Mouse (Mus musculus): ENCODE results near the gene 4930412O13Rik. TPM values are rescaled to one million over a fixed set of nuclear protein-coding genes. Genes with fewer than 3 reads are reported as not detected.
A peak's percentile ranks its signal among the peaks of the same experiment; 100 is the strongest.

4930412O13Rik gene
- polyA plus RNA-seq, 1 experiment from 2014 or later: 3.7 TPM

DNA sequence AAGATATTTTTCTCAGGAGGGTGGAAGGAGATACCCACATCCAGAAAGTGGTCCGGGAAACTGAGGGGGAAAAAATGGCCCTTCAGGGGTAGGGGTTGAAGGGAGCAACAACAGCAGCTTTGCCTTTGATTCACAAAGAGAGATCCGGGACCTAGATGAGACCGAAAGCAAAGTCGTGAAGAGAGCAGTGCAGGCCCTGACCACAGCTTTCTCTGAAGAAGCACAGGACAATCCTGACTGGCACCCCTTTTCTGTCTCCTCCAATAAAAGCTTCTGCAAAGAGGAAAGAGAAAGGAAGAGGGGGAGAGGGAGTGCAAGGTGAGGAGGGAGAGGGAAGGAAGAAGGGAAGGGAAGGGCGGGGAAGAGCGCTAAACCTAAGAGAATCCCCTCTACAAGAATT is 9.3 kb upstream of the 4930412O13Rik start:
- WGBS: 36% methylated on average over 6 of the region's 6 CpGs
- no peaks in the 10 kb centered on the region for H3K4me1 ChIP-seq (ENCODE audit: control insufficient read depth, insufficient read depth, low read length)
- peak overlapping the region; percentile 45 for H3K4me2 ChIP-seq (replicated peaks; ENCODE audit: low read depth, low read length)
- no peaks in the 10 kb centered on the region for H3K9me3 ChIP-seq (ENCODE audit: control insufficient read depth, low read length)
- peaks cover 65% of the 10 kb centered on the region for H3K27me3 ChIP-seq (ENCODE audit: control insufficient read depth, insufficient read depth, low read length)
- ATAC-seq (ENCODE audit: low FRiP score, low TSS enrichment): no peak
- peaks cover 8% of the 10 kb centered on the region; the same call in 1 of the 2 replicates for H3K36me3 ChIP-seq (ENCODE audit: control insufficient read depth, insufficient read depth, low read length)
- H3K9ac ChIP-seq (ENCODE audit: low read depth, low read length): peak overlapping the region; percentile 64
- H3K4me3 ChIP-seq (ENCODE audit: low read length): peak overlapping the region; percentile 42
- peak overlapping the region; percentile 73; the same call in 1 of the 2 replicates for H3K27ac ChIP-seq (ENCODE audit: low read depth, low read length)

DNA sequence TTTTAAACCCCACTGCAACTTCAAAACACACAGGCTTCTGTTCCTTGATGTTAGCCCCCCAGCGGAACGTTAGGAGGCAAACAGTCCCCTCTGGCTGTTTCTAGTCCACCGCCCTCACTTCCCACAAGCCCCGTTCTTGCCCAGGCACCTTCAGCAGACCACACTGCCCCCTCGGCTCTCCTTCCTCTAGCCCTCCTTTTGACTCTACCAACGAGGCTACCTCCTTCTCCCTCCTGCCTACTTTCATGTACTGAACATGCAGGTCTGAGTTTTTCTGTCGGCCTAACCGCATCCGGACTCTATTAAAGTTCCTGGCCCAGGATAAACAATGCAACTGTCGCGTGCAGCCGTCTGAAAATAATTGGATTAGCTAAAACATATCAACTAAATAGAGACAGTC is 8.4 kb upstream of the 4930412O13Rik start:
- H3K4me3 ChIP-seq (ENCODE audit: low read length): peak overlapping the region; percentile 42
- ATAC-seq (ENCODE audit: low FRiP score, low TSS enrichment): no peak

DNA sequence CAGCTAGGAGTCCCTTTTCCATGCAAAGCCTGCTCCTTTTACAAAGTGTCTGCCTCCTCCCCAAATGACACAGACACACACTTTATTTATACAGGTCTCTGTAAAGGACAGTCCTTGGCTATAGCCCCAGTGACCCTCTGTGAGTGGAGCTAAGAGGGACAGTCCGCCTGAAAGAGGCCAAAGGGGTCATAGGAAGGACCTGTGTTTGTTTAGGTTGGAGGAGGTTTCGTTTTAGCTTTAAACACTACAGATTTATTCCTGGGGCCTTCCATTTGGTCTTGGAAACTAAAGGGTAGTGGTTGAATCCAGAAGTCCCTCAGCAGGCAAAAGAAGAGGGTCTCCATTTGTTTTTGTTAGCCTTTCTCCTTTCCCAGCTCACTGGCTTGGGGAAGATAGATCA is 7.3 kb upstream of the 4930412O13Rik start:
- peaks cover 74% of the 10 kb centered on the region for H3K27me3 ChIP-seq (ENCODE audit: control insufficient read depth, insufficient read depth, low read length)
- no peak for ATAC-seq (ENCODE audit: low FRiP score, low TSS enrichment)
- peak overlapping the region; percentile 64 for H3K9ac ChIP-seq (ENCODE audit: low read depth, low read length)
- peaks cover 8% of the 10 kb centered on the region; the same call in 1 of the 2 replicates for H3K36me3 ChIP-seq (ENCODE audit: control insufficient read depth, insufficient read depth, low read length)
- 0 out of 2 replicates have a peak, but pooled peaks cover 4% of the 10 kb centered on the region for H3K4me1 ChIP-seq (ENCODE audit: control insufficient read depth, insufficient read depth, low read length)
- no peaks in the 10 kb centered on the region for H3K9me3 ChIP-seq (ENCODE audit: control insufficient read depth, low read length)
- 15% methylated on average over 2 of the region's 2 CpGs for WGBS
- H3K4me2 ChIP-seq (replicated peaks; ENCODE audit: low read depth, low read length): peak overlapping the region; percentile 45
- peak overlapping the region; percentile 42 for H3K4me3 ChIP-seq (ENCODE audit: low read length)
- H3K27ac ChIP-seq (ENCODE audit: low read depth, low read length): peak overlapping the region; percentile 61; the same call in 1 of the 2 replicates

More for the DNA sequence above, 8.4 kb upstream of the 4930412O13Rik start:
- H3K4me1 ChIP-seq (ENCODE audit: control insufficient read depth, insufficient read depth, low read length): no peaks in the 10 kb centered on the region
- no peaks in the 10 kb centered on the region for H3K9me3 ChIP-seq (ENCODE audit: control insufficient read depth, low read length)
- WGBS: 13% methylated on average over 12 of the region's 12 CpGs
- peak overlapping the region; percentile 73; the same call in 1 of the 2 replicates for H3K27ac ChIP-seq (ENCODE audit: low read depth, low read length)
- H3K4me2 ChIP-seq (replicated peaks; ENCODE audit: low read depth, low read length): peak overlapping the region; percentile 45
- peaks cover 8% of the 10 kb centered on the region; the same call in 1 of the 2 replicates for H3K36me3 ChIP-seq (ENCODE audit: control insufficient read depth, insufficient read depth, low read length)
- H3K9ac ChIP-seq (ENCODE audit: low read depth, low read length): peak overlapping the region; percentile 64
- H3K27me3 ChIP-seq (ENCODE audit: control insufficient read depth, insufficient read depth, low read length): peaks cover 65% of the 10 kb centered on the region

DNA sequence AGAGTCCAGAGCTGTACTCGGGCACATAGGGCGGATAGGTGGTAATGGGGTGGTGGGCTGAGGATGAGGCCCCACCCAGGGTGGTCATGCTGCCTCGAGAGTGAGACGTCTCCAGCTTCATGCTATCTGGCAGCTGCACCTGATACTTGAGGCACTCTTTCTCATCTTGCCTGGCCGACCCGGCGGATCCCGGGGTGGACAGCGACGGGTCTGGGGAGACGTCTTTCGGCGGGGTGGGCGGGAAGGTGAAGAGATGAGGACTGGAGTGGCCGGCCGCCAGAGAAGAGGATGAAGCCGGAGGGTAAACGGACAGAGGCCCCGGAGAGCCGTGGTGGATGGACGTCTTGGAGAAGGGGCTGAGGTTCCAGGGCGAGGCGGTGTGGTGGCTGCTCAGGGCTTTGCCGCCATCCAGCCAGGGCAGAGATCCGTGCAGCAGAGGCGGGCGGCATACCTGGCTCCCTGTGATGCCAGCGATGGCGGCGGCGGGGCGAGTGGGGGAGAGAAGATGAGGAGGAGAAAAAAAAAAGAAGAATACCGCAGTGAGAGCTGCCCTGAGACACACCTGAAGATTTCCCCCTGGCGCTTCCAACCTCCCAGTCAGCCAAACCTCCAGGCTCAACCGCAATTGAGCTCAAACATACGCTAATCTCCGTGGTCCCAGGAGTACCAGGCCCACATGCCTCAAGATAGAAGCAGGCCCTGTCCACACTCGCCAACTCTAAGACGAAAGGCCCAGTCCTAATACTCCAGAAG is 6.4 kb upstream of the 4930412O13Rik start:
- Histone ChIP-seq H3K27ac (ENCODE audit: low read depth, low read length) (peak overlapping the region; percentile 61), H3K9me3 (ENCODE audit: control insufficient read depth, low read length) (no peaks in the 10 kb centered on the region), H3K27me3 (ENCODE audit: control insufficient read depth, insufficient read depth, low read length) (peaks cover 72% of the 10 kb centered on the region), H3K4me1 (ENCODE audit: control insufficient read depth, insufficient read depth, low read length) (0 out of 2 replicates have a peak, but pooled peaks cover 4% of the 10 kb centered on the region), H3K4me2 (replicated peaks; ENCODE audit: low read depth, low read length) (peak overlapping the region; percentile 45), H3K4me3 (ENCODE audit: low read length) (peak overlapping the region; percentile 42), H3K9ac (ENCODE audit: low read depth, low read length) (peak overlapping the region; percentile 64), H3K36me3 (ENCODE audit: control insufficient read depth, insufficient read depth, low read length) (peaks cover 8% of the 10 kb centered on the region; the same call in 1 of the 2 replicates)
- 13% methylated on average over 39 of the region's 39 CpGs for WGBS
- ATAC-seq (ENCODE audit: low FRiP score, low TSS enrichment): no peak

DNA sequence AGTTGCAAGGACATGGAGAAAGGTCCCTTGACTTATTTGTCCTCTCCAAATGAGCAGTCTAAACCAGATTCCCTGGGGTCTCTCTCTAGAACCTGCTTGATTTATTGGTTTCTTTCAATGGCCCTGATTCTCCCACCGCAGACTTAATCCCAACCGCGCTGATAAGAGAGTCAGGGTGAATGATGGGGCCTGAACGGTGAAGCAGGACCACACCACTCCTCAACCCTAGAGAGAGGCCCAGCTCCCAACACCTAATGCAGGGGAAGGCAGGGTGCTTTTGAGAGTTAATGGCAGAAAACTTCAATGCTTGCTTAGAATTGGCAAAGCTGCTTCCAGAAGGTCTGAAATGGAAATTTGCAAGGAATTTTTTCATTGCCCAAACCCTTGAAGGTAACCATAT is 5.8 kb upstream of the 4930412O13Rik start:
- peaks cover 68% of the 10 kb centered on the region for H3K27me3 ChIP-seq (ENCODE audit: control insufficient read depth, insufficient read depth, low read length)
- H3K4me1 ChIP-seq (ENCODE audit: control insufficient read depth, insufficient read depth, low read length): 0 out of 2 replicates have a peak, but pooled peaks cover 4% of the 10 kb centered on the region
- peak overlapping the region; percentile 45; the same call in 1 of the 2 replicates for H3K4me2 ChIP-seq (replicated peaks; ENCODE audit: low read depth, low read length)
- 8% methylated on average over 4 of the region's 4 CpGs for WGBS
- H3K4me3 ChIP-seq (ENCODE audit: low read length): peak overlapping the region; percentile 42
- H3K27ac ChIP-seq (ENCODE audit: low read depth, low read length): peak overlapping the region; percentile 61
- no peaks in the 10 kb centered on the region for H3K9me3 ChIP-seq (ENCODE audit: control insufficient read depth, low read length)
- H3K9ac ChIP-seq (ENCODE audit: low read depth, low read length): peak overlapping the region; percentile 64
- no peak for ATAC-seq (ENCODE audit: low FRiP score, low TSS enrichment)
- H3K36me3 ChIP-seq (ENCODE audit: control insufficient read depth, insufficient read depth, low read length): peaks cover 8% of the 10 kb centered on the region; the same call in 1 of the 2 replicates

DNA sequence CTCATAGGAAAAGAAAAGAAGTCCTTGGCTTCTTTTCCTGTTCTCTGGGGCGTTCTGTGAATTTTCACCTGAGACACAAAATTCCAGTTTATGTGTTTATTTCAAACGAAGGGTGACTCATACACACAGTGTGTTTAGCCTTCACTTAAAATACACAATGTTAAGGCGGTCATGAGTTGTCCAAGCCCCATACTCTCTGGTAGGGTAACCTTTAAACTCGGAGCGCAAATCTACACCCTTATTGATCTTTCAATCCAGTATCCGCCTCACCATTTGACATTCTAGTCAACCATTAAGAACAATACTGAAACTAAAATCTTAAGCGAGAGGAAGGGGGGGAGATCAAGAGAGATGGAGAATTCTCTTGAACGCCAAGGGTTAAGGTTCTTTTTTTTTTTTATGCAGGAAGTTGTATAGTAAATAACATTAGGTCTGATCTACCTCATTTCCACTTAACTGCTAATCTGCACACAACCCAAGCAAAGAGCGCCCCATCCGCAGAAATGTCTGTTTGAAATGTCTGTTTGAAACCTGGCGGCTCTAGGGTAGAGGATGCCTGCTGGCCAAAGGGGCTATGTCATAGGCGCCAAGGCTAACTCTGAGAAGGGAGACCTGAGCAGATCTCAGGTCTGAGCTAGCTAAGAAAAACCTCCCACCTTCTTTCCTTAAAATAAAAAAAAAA is 5.2 kb upstream of the 4930412O13Rik start:
- H3K9me3 ChIP-seq (ENCODE audit: control insufficient read depth, low read length): no peaks in the 10 kb centered on the region
- H3K4me3 ChIP-seq (ENCODE audit: low read length): peak overlapping the region; percentile 42
- peaks cover 70% of the 10 kb centered on the region for H3K27me3 ChIP-seq (ENCODE audit: control insufficient read depth, insufficient read depth, low read length)
- peak overlapping the region; percentile 64 for H3K9ac ChIP-seq (ENCODE audit: low read depth, low read length)
- peaks cover 8% of the 10 kb centered on the region; the same call in 1 of the 2 replicates for H3K36me3 ChIP-seq (ENCODE audit: control insufficient read depth, insufficient read depth, low read length)
- H3K4me1 ChIP-seq (ENCODE audit: control insufficient read depth, insufficient read depth, low read length): peaks cover 4% of the 10 kb centered on the region; the same call in 1 of the 2 replicates
- H3K4me2 ChIP-seq (replicated peaks; ENCODE audit: low read depth, low read length): peak overlapping the region; percentile 91
- 27% methylated on average over 12 of the region's 12 CpGs for WGBS
- ATAC-seq (ENCODE audit: low FRiP score, low TSS enrichment): no peak
- peak overlapping the region; percentile 57 for H3K27ac ChIP-seq (ENCODE audit: low read depth, low read length)

DNA sequence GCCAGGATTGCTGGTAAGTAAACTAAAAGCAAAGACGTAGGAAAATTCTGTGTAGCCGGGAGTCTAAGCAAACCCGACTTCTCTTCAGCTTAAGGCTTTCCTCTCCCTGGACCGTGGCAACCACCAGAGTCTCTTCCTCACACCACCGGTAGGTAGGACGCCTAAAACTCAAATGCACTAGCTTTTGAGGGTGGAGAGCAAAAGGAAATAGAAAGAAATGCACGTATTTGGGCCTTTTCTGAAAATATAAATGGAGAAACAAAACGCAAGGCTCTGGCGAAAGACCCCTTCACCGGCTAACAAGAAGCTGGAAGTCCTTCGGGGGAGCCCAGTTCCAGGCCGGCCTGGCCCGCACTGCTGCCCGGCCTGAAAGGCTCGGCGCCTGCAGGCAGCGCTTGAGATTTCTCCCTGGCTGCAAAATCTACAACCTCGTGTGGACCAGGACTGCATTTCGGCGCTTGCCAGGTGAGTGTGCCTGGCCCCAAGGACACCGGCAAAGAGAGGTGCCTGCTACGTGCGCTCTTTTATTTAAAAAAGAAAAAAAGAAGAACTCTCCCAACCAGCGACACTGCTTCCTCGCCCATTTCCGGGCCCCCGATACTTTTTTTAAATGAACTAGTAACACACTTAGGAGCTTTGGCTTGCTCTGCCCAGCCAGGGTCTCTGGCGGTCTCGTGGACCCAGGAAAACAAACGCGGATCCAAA is 4.3 kb upstream of the 4930412O13Rik start:
- H3K4me3 ChIP-seq (ENCODE audit: low read length): peak overlapping the region; percentile 42
- WGBS: 3% methylated on average over 31 of the region's 31 CpGs
- no peak for ATAC-seq (ENCODE audit: low FRiP score, low TSS enrichment)
- peaks cover 68% of the 10 kb centered on the region for H3K27me3 ChIP-seq (ENCODE audit: control insufficient read depth, insufficient read depth, low read length)
- peaks cover 3% of the 10 kb centered on the region; the same call in 1 of the 2 replicates for H3K36me3 ChIP-seq (ENCODE audit: control insufficient read depth, insufficient read depth, low read length)
- peaks cover 9% of the 10 kb centered on the region; the same call in 1 of the 2 replicates for H3K4me1 ChIP-seq (ENCODE audit: control insufficient read depth, insufficient read depth, low read length)
- H3K9ac ChIP-seq (ENCODE audit: low read depth, low read length): peak overlapping the region; percentile 64
- H3K9me3 ChIP-seq (ENCODE audit: control insufficient read depth, low read length): no peaks in the 10 kb centered on the region
- peak overlapping the region; percentile 57 for H3K27ac ChIP-seq (ENCODE audit: low read depth, low read length)
- peak overlapping the region; percentile 91 for H3K4me2 ChIP-seq (replicated peaks; ENCODE audit: low read depth, low read length)

DNA sequence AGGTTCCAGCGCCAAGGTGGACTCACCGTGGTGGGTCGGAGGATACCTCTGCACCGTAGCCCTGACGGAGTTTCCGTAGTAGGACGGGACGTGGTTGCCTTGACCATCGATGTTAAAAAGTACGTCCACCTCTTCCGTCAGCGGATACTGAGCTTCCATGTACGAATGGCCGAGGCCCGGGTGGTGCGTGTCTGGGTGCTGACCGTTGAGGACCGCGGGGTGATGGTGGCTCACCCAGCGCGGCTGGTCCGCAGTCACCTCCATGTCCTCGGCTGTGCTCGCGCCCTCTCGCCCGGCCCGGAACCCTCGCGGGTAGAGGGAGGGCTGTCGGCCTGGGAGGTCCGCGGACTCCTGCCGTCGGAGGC is 3.7 kb upstream of the 4930412O13Rik start:
- Histone ChIP-seq H3K27me3 (ENCODE audit: control insufficient read depth, insufficient read depth, low read length) (peaks cover 68% of the 10 kb centered on the region), H3K27ac (ENCODE audit: low read depth, low read length) (peak overlapping the region; percentile 57)

More for the DNA sequence above, 3.7 kb upstream of the 4930412O13Rik start:
- Histone ChIP-seq H3K4me2 (replicated peaks; ENCODE audit: low read depth, low read length) (peak overlapping the region; percentile 91), H3K36me3 (ENCODE audit: control insufficient read depth, insufficient read depth, low read length) (peaks cover 3% of the 10 kb centered on the region; the same call in 1 of the 2 replicates), H3K9ac (ENCODE audit: low read depth, low read length) (peak overlapping the region; percentile 64), H3K4me3 (ENCODE audit: low read length) (peak overlapping the region; percentile 42), H3K4me1 (ENCODE audit: control insufficient read depth, insufficient read depth, low read length) (peaks cover 9% of the 10 kb centered on the region; the same call in 1 of the 2 replicates), H3K9me3 (ENCODE audit: control insufficient read depth, low read length) (no peaks in the 10 kb centered on the region)
- WGBS: under 1% methylated on average over 34 of the region's 35 CpGs
- no peak for ATAC-seq (ENCODE audit: low FRiP score, low TSS enrichment)
